Mouse (Mus musculus): ENCODE measurements around the gene 9930022D16Rik.

DNA sequence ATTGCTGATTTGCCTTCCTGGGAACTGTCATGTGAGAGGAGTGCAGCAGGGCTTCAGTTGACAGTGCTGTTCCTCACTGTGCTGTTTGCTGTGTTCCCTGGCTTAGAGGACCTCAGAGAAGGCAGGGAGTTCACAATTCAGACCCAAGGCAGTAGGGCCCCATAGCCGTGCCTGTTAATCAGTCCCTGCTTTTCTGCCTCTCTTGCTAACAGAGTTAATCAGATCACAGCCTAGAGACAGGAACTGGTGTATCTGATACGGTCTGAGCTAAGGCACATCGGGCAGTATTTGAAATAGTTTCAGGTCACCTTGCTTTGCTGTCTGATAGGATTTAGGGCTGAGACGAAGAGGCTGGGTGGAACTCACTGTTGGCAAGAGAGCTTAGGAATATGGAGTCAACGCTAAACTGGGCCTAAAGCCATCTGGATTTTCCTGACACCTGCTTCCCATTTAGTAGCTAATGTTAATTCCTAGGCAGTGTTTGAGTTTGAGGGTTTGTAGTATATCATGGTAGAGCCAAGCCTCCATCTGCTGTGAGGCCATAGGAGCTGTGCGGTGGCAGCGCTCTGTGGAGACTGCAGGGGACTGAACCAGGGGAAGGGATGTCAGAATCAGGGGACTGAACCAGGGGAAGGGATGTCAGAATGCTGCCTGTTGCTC, 37.1 kb upstream of the 9930022D16Rik start:
- TF ChIP-seq CTCF (conservative IDR thresholded peaks at IDR 0.05; ENCODE audit: insufficient read depth, insufficient read length, low read depth, low read length) (no peak), POLR2A (IDR thresholded peaks at IDR 0.05; ENCODE audit: low read depth, low read length) (no peak)
